Mouse (Mus musculus) spleen, postnatal 36 days (tissue): ENCODE data around the gene Cerkl.

ENCODE experiments used
- DNase-seq, 2 experiments: peaks; one replicate each; pipeline ENCODE4 v3.0.0; 2022; ENCODE audit warnings: low spot score in 2 of 2, mixed read lengths in 1 of 2

The Cerkl gene

DNA sequence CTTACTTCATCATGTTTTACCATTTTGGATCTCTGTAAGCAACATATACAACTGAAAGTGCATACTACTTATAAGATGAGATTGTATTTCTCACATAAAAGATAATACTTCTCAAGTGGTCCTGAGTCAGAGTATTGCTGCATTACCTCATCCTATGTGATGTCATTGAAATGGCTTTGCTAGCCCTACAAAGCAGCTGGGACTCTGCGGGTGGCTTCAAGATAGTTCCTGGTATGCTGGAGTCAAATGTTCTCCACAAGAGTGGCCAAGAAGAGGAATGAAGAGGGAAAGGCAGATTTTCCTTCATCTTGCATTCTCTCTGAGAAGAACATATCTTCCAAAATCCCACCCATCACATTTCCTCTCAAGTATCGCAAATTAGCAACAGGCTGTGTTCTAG lies 13.2 kb downstream of the Cerkl start:
- DNase-seq = no peak

DNA sequence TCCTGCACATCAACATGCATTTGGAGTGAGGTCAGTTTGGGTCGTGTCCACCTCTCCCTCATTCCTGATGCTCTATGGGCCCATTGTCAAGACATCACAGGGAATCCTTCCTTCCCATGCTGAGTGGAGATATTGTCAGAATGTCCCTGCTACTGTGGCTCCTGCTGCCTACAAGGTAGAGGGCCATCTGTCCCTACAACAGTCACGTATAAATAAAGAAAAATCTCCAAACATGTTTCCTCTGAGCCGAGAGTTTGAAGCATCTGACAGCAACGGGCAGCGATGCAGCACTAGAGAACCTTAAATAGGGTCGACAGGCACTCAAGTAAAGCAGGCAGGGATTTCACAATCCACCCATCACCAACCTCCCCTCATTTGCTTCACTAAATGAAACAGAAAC lies 13.7 kb downstream of the Cerkl start:
- DNase-seq = no peak

DNA sequence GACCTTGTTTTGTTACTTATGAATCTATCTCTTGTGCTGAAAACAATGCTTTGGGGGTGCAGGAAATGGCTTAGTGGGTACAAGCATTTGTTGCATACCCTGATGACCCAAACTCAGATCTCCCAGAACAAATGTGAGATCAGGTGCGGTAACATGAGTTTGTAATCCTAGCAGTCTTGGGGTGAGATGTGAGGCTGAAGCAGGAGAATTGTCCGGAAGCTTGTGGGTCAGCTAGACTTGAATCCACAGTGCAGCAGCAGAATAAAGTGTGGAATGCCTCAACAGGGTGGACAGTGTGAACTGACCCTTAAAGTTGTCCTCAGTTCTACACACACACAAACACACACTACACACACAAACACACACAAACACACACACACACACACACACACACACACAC lies 14.4 kb downstream of the Cerkl start:
- no peak for DNase-seq

DNA sequence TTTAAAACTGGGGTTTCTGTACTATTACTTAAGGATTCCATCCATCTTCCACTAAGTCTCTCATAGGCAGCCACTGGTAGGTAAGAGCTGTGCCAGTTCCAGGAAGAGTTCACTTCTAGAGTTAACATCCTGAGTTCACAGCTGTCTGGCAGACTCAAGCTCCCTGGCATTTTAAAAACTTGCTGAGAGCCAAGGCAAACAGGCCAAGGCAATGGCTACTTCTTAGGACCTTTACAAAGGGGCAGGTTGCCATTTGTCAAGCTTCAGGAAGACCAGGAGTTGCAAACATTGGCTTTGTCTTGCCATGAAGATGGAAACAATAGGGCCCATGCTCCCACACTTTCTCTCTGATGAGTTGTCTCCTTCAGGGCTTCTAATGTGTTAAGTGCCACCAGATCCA lies 26.5 kb downstream of the Cerkl start:
- DNase-seq = no peak

DNA sequence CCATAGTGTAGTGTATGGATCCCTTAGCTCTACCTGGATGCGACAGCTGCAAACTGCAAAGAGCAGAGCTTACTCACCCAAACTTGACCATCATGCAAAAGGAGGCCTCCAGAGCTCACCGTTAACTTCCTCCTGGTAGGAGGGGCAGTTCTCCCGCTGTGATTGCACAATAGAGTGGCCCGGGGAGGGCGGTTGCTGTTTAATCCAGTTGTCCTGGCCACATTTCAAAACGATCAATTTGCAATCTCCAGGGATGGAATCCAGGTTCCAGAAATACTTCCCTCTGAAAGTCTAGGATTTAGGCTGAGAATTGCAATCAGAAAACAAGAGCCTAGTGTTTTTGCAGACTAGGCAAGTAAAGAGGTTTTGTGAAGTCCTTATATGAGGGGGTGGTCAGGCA lies 26.9 kb downstream of the Cerkl start:
- no peak for DNase-seq

DNA sequence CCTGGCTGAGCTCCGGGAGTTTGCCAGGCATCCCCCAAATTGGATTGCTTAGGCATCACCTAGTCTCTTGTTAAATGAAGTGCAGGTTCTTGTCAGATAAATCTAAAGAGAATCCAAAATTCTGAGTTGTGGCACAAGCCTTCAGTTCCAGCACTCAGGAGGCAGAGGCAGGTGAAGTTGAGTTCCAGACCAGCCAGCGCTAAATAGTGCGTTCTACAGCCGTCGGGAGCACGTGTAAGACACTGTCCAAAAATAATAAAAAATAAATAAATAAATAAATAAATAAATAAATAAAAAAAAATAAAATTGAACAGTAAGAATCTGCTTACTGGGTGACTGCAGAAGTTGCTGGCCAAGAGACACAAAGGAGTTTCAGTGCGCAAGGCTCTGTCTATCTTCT lies 27.5 kb downstream of the Cerkl start:
- no peak for DNase-seq

DNA sequence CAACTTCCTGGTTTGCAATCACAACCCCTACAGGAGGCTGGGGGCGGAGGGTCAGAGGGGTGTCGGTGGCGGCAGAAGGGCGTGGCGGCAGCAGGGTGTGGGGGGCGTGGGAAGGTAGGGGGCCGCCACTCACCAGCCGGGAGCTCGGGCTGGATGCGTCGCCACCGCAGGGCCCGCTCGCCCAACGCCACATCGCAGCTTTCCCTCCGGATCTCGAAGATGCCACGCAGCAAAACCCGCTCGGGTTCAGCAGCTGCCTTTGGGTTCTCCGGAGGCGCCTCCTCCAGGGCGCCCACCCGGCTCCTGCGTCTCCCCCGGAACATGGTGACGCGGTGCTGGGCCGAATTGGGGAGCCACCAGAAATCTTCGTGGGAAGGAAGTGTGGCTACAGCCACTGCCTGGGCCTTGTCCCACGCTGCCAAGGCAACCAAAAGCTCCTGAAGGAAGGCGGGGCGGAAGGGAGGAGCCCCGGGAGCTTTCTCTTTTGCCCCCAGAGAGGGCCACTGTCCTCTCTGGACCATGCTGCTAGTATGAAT lies 27.9 kb downstream of the Cerkl start:
- DNase-seq = no peak

DNA sequence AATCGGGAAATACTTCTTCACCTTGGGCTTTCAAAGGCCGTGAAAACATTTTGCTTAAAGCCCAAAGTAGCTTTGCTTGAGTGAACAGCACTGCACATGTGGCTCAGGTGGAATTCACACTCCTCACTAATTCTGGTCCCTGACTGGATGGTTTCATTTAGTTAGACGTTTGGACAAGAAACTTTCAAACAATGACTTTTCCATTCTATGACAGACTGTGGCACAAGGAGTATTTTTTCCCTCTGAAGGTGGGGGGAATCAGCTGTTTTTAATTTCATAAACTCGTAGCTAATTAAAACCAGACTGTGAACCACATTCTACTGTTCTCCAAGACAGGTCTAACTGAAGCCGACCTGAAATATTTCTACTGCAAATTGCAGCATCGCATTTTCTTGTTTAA lies 28.6 kb downstream of the Cerkl start:
- no peak for DNase-seq

DNA sequence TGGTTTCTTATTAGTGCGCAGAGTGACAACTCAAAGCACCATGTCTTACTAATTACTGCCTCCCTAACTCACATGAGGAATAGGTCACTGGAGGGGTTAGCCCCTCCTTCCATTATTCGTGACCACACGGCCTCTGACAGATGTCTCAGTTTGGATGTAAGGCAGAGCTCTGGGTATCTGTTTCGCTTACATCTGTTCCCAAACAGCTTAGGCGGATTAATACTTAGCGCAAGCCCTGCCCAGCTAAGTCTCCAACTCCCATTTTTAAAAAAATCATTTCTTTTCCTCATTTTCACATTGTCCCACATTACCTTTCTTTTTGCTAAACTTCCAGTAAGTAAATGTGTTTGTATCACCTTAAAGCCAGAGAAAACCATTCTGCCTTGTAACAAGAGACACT lies 34.9 kb downstream of the Cerkl start:
- no peak for DNase-seq

DNA sequence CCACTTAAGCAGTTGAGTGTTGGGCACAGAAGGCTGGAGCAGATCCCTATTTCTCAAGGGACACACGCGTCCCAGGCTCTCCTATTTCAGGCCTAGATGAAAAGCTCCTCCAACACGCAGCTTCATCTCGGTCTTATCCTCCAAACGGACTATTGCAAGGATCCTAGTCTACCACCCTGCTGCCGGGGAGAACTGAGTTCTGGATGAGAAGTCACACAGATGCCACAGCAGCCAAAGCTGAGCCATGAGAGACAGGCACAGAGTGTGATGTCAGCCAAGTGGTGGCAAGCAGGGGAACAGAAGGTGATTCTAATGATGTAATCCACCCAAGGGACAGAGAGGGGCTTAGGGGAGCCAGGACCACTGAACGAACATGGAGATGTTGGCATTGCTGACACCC lies 42.1 kb downstream of the Cerkl start:
- no peak for DNase-seq

DNA sequence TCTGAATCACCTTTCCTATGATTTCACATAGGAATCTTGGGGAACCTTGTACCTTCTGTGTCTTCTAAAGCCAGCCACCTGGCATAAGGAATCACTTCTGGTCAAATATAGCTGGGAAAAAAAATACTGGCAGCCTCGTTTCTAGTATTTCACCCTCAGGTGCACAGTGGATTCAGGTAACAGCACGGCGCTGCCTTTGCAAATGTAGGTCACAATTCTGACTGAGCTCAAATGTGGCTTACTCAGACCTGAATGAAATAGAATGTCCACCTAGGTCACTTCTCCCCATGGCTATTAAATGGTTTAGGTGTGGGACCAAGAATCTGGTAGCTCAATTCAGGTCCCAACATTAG lies 45.7 kb downstream of the Cerkl start:
- DNase-seq = no peak

DNA sequence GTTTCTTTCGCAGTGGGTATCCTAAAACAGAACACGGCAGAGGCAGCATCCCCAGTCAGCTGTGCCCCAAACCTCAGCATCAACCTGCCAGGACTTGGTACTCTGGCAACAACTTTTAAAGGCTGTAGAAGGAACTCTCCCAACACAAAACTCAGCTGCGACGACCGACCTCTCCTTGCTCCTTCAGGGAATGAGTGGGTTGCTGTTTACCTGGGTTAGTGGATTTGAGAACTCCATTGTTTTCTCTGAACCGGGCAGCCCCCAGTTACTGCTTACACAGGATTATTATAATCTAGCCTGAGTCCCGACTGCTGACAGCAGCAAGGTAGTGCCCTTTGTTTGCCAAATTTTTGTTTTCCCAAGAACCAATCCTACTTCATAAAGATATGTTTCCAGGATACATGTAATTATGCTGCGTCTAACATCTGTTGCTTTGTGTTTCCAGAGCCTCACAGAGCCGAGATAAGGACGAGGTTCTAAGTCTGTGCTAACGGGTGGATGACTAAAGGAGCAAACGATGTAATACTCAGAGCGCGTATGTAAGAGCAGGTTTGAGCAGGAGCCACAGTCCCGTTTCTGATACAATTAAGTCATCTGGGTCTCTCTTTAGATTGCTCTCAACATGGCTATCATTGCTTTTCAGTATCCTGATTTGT lies 46.2 kb downstream of the Cerkl start:
- no peak for DNase-seq

DNA sequence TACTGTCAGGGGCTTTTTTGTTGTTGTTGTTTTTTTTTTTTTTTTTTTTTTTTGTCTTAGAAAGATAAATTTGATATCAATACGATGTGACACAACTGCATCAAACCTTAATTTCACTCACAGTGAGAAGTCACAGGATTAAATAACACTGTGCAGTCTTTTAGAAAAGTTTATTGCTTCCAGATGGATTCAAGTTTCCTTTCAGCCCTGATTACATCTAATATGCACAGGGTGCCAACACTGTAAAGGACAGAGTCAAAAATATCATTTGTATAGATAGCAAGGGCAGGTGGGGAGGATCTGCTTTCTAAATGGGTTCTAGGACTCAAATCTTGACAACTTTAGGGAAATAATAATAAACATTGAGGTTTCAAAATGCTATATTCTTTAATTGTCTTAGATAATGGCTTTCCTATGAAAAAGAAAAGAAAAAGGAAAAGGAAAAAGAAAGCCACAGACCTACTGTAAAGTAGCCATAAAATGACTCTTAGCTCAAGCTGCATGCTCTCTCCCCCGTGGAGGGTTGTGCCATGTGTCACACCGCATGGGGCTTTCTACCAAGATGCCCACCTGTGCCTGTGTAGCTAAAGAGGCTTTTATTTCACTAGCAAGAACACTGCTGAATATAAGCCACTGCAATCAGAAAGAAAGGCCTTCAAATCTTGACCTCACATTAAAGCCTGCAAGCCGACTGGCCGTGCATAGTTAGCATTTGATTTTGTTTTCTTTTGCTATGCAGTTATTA lies 50.8 kb downstream of the Cerkl start:
- DNase-seq = no peak

DNA sequence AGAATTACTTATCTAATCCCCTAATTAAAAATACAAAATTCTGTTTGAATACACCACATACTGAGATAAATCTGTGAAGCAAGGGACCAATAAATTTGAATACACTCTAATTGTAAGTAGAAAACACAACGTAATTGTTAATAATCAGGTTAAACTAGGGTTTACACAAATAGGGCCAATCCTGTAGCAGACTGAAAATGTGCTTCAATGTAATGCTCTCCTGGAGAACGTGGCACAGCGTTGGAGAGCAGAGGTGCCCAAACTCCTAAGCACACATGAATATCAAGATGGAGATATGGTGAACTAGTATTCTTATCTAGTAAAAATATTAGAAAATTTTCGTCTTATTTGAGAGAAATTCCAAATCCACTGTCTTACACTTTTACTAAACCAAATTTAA lies 56.5 kb downstream of the Cerkl start:
- DNase-seq = no peak

DNA sequence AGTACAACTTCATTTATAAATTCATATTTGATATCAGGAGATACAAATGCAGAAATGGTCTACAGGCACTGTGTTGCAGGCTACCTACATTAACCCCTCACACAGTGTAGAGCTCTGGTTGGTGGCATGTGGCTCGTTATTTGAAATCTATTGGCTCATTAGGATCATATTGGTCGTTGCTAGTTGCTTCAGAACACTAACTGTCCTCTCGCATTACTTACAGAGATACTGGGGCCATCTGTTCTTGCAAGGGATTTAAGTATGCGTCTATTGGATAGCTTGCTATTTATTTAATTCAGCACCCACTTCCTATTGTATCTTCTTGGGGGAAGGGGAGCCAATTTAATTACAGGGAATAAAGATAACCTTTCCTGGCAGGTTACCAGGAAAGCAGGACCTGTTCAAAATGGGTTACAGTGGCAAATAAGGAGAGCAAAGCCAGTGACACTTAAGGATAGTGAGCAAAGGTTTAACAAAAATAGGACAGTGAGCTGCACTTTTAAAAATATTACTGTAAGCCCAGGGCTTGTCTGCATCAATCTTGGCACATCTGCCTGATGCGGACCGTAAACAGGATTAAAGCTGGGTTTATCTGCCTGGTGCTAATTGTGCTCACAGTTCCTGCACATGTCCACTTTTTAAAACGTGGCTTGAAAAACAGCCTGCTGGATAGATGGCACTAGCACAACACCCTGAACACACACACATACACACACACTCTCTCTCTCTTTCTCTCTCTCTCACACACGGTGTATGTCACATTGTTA lies 57.2 kb downstream of the Cerkl start:
- DNase-seq = no peak

DNA sequence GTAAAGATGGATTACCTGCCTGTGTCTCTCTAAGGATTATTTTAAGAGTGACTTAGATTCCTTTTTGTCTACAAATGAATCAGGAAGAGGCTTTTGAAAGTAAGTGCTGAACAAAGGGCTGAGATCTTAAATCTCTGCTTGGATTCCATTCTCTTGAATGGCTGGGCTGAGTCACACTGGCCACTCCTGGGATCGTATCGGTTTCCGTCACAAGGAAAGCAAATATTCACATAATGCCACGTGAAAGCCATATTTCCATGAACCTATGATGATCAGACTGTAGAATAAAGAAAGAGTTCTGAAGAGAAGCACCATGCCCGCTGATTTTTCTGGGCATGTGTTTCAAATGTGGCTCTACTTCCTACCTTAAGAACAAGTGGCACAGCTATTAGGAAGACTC lies 57.8 kb downstream of the Cerkl start:
- DNase-seq = no peak

DNA sequence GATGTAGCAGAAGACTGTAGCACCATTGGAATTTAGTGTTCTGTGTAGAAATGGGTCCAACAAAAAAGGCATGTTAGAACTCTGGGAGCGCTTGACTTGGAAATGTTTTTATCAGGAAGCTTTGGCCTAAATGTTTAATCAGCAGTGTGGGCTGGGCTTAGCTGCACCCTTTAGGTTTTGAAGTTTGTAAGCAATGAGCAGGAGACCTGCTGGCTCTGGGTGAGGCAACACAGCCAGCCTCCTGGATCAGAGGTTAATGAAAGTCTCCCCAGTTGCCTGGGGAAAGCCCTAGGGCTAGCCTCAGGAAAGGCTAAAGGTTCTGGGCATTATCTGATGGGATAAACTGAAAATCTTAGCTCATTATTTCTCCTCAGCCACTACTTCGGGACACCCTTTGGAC lies 58.2 kb downstream of the Cerkl start:
- DNase-seq = no peak

DNA sequence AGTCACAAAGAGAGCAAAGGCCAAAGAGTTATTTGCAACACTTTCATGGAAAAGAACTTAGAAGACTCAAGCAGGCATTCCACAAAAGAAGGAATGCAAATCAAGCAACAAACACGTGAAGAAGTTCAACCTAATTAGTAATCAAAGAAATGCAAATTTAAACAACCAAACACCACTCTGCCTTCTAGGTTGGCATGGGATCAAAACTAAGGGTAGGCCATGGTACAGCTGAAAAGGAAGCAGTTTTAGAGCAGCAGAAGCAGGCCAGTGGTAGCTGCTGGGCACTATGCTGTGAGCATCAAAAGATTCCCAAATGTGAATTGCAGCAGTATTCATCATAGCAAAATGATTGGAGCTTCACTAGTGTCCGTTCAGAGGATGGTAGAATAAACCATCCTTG lies 59.5 kb downstream of the Cerkl start:
- no peak for DNase-seq

DNA sequence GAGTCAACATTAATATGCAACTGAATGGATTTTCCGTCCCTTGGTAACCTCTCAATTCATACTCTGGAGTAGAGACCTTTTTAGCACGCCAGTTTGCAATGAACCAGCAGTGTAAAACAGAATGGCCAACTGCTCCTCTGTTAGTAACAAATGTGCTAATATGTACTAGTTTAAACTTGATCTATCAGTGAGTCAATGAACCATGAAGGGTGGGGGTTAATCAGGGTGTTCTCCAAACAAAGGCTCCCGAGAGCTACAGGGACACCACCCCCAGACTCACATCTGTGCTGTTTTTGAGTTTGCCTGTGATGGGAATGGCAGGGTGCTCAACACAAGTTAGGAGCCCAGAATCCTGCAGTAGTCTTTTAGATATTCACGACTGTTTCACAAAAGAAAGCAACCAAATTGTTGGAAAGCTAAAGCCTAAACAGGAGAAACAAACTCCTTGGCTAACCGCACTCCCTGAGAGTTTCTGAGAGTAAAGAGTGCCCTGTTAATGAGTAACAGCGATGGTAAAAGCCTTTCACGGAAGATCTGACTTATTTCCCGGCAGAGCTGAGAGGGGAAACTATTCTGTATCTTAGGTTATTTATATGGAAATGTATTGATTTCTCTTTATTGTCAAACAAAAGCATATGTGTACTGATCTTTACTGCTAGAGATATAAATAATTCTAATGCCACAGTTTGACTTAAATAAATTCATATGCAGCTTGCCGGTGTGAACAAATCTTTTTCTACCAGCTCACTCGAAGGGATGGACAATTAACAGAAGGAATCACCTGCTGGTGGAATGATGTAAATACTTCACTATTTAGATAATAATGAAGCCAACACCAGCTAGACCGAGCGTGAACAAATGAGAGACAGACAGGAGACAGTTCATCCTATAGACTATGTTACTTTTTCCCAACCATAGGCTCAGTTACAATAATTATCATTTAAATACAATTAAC lies 77.2 kb downstream of the Cerkl start:
- no peak for DNase-seq

DNA sequence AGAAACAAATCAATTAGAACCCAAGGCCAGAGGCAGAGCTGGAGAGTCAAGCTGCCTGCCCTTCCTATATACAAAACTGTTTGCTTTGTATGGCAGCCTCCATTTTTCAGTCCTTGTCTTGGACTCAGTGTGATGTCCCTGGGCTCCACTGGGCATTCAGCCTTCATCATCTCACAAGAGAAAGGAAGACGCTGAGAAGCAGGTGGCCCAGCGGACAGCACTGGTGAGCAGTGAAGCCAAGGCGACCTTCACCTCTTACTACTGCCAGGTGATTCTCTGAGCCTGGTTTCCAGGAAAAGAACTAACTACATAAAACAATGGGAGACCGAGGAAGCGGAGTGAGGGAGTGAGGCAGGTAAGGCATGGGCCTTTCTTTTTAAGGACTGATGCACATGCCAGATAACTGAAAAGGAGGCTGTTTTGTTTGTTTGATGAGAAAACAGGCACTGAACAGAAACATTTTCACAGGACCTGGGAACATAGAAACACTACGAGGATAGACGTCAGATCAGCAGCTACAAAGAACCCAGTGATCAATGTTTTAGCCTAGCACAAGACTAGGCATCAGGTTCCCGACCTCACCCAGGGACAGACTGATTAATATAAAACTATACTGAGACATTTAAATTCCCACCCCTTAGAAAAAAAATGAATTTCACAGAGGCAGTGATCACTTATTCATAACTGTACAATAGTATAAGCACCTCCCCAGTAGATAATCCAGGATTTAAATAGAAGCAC lies 78.1 kb downstream of the Cerkl start:
- no peak for DNase-seq
